Mouse (Mus musculus): ENCODE measurements around the gene Tex9. TPM values are rescaled to one million over a fixed set of nuclear protein-coding genes. Genes with fewer than 3 reads are reported as not detected.

The Tex9 gene
- polyA plus RNA-seq, 1 experiment from 2014 or later, result 32.6 TPM

DNA sequence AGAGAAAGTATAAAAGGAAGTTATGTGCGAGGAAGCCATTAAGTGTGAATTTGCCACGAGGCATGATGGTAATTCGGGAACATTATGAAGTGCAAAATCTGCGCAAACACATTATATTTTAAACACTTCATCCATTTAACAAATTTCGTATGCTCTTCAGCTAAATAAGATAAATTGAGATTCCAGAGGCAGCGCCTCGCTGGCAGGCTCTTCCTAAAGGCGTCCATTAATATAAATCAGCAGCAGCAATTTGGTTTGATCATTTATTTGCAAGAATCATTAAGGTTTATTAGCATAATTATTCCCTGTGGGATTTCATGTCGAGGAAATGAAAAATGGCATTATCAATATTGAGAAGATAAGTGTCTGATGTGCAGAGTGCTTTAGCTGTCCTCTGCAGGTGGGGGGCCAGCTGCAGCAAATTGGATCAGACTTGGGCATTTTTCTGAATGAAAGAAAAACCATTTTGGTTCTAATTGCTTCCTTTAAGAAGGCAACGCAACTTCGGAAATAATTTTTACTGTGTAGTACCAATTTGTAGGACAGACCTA lies 66.6 kb downstream of the Tex9 start:
- Histone ChIP-seq H3K9ac (no peak overlapping the region), H3K27ac (no peak overlapping the region), H3K36me3 (replicated peaks) (no peaks in the 10 kb centered on the region), H3K9me3 (no peaks in the 10 kb centered on the region), H3K4me2 (no peak overlapping the region), H3K4me3 (no peak overlapping the region), H3K4me1 (peaks cover 24% of the 10 kb centered on the region), H3K27me3 (replicated peaks) (no peaks in the 10 kb centered on the region)
- WGBS, result 60% methylated on average over 11 of the region's 11 CpGs
- ATAC-seq (replicated peaks), result peak; percentile 43; the same call in 1 of the 2 replicates

DNA sequence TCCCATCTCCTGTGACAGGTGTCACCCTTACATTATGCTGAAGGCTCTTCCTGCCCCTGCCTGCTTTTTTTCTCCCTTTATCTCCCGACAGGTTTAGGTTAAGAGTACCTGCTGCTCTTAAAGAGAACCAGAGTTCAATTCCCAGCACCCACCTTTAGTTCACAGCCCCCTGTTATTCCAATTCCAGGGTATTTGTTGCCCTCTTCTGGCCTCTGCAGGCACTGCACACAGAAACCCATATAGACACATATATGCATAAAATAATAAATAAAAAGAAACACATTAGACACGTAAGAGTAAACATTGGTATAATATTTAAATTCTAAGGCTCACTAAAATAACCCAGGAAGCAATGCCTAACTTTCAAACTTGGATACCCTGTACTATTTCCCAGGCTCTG lies 69.3 kb downstream of the Tex9 start:
- Histone ChIP-seq H3K9me3 (no peaks in the 10 kb centered on the region), H3K4me2 (no peak overlapping the region), H3K4me1 (peaks cover 24% of the 10 kb centered on the region), H3K27me3 (replicated peaks) (no peaks in the 10 kb centered on the region), H3K4me3 (no peak overlapping the region), H3K36me3 (replicated peaks) (no peaks in the 10 kb centered on the region), H3K27ac (no peak overlapping the region), H3K9ac (no peak overlapping the region)
- no peak for ATAC-seq (replicated peaks)
- WGBS, result 92% methylated on average over 2 of the region's 2 CpGs

DNA sequence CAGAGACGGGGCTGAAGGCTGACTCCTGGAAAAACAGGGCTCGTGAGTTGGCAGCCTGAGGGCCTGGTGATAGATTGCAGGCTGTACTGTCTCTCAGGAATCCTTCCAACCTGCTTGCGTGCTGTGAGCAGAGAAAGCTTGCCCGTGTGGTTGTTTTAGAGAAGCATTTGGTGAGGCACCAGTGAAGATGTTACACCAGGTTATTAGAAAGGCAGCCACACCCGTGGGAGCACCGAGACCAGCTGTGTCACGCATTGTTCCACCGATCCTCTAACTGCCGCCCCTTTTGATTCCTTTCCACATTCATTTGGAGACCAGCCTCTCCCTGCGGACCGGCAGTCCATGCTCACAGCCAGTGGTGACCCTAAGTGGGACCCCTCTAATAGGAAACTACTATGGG lies 69.7 kb downstream of the Tex9 start:
- Histone ChIP-seq H3K4me1 (peaks cover 24% of the 10 kb centered on the region), H3K4me3 (no peak overlapping the region), H3K27me3 (replicated peaks) (no peaks in the 10 kb centered on the region), H3K4me2 (no peak overlapping the region), H3K27ac (peak overlapping the region; percentile 46; the same call in 1 of the 2 replicates), H3K36me3 (replicated peaks) (no peaks in the 10 kb centered on the region), H3K9me3 (no peaks in the 10 kb centered on the region), H3K9ac (no peak overlapping the region)
- no peak for ATAC-seq (replicated peaks)
- 39% methylated on average over 11 of the region's 11 CpGs for WGBS

DNA sequence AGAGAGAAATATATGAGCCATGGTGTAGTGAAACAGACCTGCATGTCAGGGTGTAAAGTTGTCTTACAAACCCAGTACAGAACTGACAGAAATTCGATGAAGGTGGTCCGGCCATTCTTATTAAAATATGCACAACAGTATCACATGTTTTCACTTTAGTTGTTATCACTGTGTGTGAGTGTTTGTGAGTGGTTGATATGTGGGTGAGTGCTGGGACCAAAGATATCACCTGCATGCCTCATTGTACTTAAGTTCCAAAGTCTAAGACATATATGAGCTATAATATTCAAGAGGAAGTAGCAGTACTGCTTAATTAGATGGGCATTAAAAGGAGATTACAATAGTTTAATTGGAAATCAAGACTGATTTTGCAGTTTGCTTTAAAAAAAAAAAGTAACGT lies 71.5 kb downstream of the Tex9 start:
- Histone ChIP-seq H3K36me3 (replicated peaks) (no peaks in the 10 kb centered on the region), H3K9ac (no peak overlapping the region), H3K4me2 (no peak overlapping the region), H3K4me1 (peaks cover 21% of the 10 kb centered on the region), H3K27ac (no peak overlapping the region), H3K4me3 (no peak overlapping the region), H3K27me3 (replicated peaks) (no peaks in the 10 kb centered on the region), H3K9me3 (no peaks in the 10 kb centered on the region)
- 84% methylated on average over 3 of the region's 3 CpGs for WGBS
- ATAC-seq (replicated peaks), result no peak

DNA sequence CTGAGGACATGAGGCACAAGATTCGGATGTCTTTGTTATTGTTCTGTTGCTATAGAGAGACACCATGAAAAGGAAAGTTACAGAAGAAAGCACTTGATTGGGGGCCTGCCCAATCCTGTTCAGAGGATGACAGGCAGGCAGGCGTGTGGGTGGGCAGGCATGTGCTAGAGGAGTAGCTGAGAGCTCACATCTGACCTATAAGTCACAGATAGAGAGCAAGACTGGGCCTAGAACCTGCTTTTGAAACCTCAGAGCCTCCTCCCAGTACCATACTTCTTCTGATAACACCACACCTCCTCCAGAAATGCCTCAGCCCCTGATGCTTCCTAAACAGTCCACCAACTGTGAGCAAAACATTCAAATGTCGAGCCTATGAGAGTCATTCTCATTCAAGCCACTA lies 73.6 kb downstream of the Tex9 start:
- H3K4me3 ChIP-seq, result no peak overlapping the region
- H3K9ac ChIP-seq, result no peak overlapping the region
- H3K27ac ChIP-seq, result no peak overlapping the region
- H3K4me1 ChIP-seq, result peaks cover 19% of the 10 kb centered on the region
- no peaks in the 10 kb centered on the region for H3K36me3 ChIP-seq (replicated peaks)
- H3K4me2 ChIP-seq, result no peak overlapping the region
- 83% methylated on average over 3 of the region's 3 CpGs for WGBS
- ATAC-seq (replicated peaks), result no peak
- no peaks in the 10 kb centered on the region for H3K27me3 ChIP-seq (replicated peaks)
- H3K9me3 ChIP-seq, result no peaks in the 10 kb centered on the region

DNA sequence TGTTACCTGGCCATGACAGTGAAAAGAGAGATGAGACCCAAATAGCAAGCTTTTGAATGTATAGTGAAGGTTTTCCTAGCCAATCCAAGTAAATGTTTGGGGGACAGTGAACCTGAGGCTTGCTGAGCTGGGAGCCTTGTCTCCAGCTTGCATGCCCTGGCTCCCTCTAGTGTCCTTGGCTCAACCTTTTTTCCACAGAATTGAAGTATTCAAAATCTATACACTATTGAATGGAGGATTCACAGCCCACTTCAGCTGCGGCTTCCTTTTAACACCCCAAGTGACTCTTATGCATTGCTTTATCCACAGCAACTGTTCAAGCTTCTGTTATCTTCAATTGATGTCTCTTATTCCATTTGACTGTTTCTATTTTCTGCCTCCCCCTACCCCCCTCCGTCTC lies 80.3 kb downstream of the Tex9 start:
- H3K4me2 ChIP-seq, result no peak overlapping the region
- no peak overlapping the region for H3K9ac ChIP-seq
- H3K4me1 ChIP-seq, result peaks cover 14% of the 10 kb centered on the region
- no peaks in the 10 kb centered on the region for H3K36me3 ChIP-seq (replicated peaks)
- H3K27ac ChIP-seq, result no peak overlapping the region
- H3K4me3 ChIP-seq, result no peak overlapping the region
- ATAC-seq (replicated peaks), result no peak
- WGBS, result 80% methylated on average over 2 of the region's 2 CpGs
- H3K27me3 ChIP-seq (replicated peaks), result no peaks in the 10 kb centered on the region
- H3K9me3 ChIP-seq, result no peaks in the 10 kb centered on the region

DNA sequence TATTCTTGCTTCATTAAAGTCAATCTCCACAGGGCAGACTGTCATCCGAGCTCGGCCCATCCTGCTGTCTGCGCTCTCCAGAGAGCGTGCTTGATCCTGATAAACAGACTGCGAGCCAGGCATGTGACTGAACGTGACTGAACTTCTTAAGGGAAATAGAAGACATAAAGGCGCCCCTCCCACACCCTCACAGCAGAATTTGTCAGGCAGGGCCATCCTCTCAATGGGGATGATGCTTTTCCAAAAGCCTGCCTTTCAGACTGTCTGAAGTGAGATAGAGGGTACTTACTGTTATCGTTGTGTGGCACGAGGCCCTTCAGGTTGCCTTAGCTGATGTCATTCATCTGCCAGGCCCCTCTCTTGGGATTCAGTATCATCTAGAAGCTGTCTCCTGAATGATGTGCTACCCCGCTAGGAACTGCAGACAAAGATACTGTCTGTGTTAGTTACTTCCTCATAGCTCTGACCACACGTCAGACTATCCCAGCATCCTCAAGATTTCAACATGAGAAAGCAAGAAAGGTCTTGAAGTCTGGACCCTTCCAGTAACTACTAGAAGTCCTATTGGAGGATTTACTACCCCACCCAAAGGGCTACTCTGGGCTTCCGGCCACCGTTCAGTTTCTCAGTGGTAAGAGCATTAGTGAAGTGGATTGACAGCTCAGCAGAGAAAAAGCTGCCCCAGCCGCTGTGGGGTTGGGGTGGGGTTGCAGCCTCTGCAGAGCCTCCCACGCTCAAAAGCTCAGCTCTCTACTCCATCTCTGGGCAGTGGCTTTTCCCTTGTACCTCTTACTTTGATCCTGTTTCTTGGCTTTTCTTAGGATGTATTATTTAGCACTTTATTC lies 82.4 kb downstream of the Tex9 start:
- 0 out of 2 replicates have a peak, but pooled peaks have one; percentile 36 for ATAC-seq (replicated peaks)
- Histone ChIP-seq H3K9me3 (no peaks in the 10 kb centered on the region), H3K27me3 (replicated peaks) (no peaks in the 10 kb centered on the region), H3K27ac (0 out of 2 replicates have a peak overlapping the region, but pooled peaks have one; percentile 28), H3K4me1 (peaks cover 14% of the 10 kb centered on the region), H3K9ac (0 out of 2 replicates have a peak overlapping the region, but pooled peaks have one; percentile 0), H3K4me3 (no peak overlapping the region), H3K36me3 (replicated peaks) (no peaks in the 10 kb centered on the region), H3K4me2 (peak overlapping the region; percentile 6; the same call in 1 of the 2 replicates)
- 23% methylated on average over 15 of the region's 15 CpGs for WGBS

DNA sequence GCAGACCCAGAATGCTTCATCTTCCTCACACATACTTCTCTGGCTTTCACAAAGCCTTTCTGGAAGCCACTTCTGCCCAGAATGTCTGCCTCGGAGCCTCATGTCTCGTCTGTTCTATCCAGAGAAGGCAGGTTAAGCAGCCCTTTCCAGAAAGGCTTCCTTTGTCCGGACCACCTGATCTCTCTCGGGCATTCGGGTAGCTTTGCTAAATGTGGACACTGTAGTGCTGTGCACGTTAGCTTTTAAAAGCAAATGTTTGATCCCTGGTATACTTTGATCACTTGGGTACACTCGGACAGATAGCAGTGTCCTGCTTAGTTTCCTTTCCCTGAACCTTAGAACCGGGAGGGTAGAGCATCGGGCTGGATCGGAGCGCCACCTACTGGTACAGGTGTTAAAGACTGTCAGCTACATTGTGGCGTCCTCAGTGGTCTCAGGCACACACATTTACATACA lies 83.9 kb downstream of the Tex9 start:
- Histone ChIP-seq H3K27ac (no peak overlapping the region), H3K4me3 (peak overlapping the region; percentile 31)

DNA sequence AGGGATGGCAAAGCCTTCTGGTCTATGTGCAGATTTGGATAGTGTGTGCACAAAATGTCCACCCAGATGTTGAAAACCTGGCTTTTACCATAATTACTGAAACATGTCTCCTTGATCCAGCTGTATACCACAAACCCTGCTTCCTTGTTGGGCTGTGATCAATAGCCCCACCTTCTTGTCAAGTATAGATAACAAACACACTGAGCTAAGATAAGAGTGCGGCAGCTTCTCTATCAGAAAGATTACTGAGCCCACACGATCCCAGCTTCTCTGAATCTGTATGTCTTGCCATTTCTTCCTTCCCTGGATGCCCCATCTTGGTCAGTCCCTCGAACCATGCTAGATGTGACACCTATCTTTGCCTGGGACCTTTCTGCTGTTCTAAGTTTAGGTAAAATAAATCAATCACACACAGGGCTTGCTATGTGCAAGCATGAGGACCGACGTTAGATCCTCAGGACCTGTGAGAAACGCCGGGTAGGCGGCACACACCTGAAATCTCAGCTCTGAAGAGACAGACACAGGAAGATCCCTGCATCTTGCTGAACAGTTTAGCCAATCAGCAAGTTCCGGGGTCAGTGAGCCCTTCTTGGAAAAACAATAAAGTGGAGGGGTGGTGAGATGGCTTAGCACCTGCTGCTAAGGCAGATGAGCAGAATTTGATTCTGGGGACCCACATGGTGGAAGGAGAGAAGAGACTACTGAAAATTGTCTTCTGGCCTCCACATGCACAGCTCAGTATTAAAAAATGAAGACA lies 86.0 kb downstream of the Tex9 start:
- 91% methylated on average over 9 of the region's 9 CpGs for WGBS
- no peak for ATAC-seq (replicated peaks)

More for the DNA sequence above, 83.9 kb downstream of the Tex9 start:
- Histone ChIP-seq H3K4me2 (peak overlapping the region; percentile 51), H3K9me3 (no peaks in the 10 kb centered on the region), H3K9ac (no peak overlapping the region), H3K4me1 (peaks cover 18% of the 10 kb centered on the region), H3K27me3 (replicated peaks) (no peaks in the 10 kb centered on the region), H3K36me3 (replicated peaks) (no peaks in the 10 kb centered on the region)
- peak; percentile 85 for ATAC-seq (replicated peaks)
- 8% methylated on average over 12 of the region's 12 CpGs for WGBS

DNA sequence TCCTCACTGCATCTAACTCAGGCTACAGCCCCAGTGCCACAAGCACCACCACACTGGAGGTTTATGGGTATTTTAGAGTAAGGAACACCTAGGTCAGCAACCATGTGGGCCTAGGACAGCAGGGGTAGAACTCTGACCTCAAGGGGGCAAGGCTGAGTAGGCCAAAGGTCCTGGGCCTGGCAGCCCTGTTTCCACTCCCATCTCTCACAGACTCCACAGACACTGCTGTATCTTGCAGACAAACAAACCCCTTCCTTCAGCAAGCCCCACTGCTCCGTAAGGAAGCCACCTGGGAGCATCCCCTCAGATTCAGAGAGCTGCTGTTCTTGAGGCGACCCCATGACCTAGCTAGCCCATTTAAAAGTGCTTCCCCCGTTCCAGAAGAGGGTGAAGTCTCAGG lies 87.1 kb downstream of the Tex9 start:
- H3K36me3 ChIP-seq (replicated peaks), result no peaks in the 10 kb centered on the region
- no peak for ATAC-seq (replicated peaks)
- no peaks in the 10 kb centered on the region for H3K9me3 ChIP-seq
- WGBS, result 78% methylated on average over 3 of the region's 3 CpGs
- H3K27ac ChIP-seq, result no peak overlapping the region
- H3K9ac ChIP-seq, result no peak overlapping the region
- H3K27me3 ChIP-seq (replicated peaks), result no peaks in the 10 kb centered on the region
- H3K4me3 ChIP-seq, result no peak overlapping the region
- H3K4me2 ChIP-seq, result no peak overlapping the region
- H3K4me1 ChIP-seq, result peaks cover 18% of the 10 kb centered on the region

More for the DNA sequence above, 86.0 kb downstream of the Tex9 start:
- no peak overlapping the region for H3K9ac ChIP-seq
- no peak overlapping the region for H3K4me3 ChIP-seq
- peaks cover 18% of the 10 kb centered on the region for H3K4me1 ChIP-seq
- H3K36me3 ChIP-seq (replicated peaks), result no peaks in the 10 kb centered on the region
- no peaks in the 10 kb centered on the region for H3K27me3 ChIP-seq (replicated peaks)
- no peak overlapping the region for H3K4me2 ChIP-seq
- H3K27ac ChIP-seq, result no peak overlapping the region
- H3K9me3 ChIP-seq, result no peaks in the 10 kb centered on the region

DNA sequence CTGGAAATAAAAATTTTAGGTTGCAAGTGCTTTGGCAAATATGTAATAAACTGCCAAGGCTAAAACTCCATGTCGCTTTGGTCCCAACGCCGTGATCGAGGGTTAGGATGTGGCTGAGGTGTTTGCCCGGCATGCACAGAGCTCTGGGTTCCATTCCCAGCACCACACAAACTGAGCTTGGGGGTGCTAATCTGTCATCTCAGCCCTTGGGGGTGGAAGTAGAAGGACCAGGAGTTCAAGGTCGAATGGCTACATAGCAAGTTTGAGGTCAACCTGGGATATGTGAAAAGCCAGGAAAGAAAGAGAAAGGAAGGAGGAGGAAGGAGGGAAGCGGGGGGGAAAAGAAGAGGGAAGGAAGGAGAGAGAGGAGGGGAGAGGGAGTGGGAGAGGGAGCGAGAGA lies 87.6 kb downstream of the Tex9 start:
- Histone ChIP-seq H3K27ac (no peak overlapping the region), H3K4me3 (no peak overlapping the region), H3K36me3 (replicated peaks) (no peaks in the 10 kb centered on the region), H3K27me3 (replicated peaks) (no peaks in the 10 kb centered on the region), H3K9ac (no peak overlapping the region), H3K9me3 (no peaks in the 10 kb centered on the region), H3K4me1 (peaks cover 16% of the 10 kb centered on the region), H3K4me2 (no peak overlapping the region)
- 87% methylated on average over 8 of the region's 8 CpGs for WGBS
- no peak for ATAC-seq (replicated peaks)

DNA sequence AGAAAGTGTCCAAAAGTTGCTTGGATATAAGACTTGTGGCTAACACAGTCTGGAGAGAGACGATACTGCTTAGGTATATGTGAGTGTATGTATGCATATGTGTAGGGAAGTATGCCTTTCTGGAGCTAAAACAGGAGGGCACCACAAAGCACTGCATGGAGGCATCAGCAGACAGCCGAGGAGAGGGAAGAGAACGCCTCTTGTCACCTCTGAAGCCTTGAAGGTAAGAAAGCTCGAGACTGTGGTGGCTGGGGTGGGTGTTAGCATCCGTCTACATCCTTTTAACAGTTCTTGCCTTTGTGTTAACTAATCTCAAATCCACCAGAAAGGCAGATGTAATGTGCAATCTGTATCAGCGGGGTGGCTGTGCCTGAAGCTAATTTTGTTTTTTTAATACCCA lies 88.6 kb downstream of the Tex9 start:
- H3K4me2 ChIP-seq, result no peak overlapping the region
- H3K4me3 ChIP-seq, result no peak overlapping the region
- whole genome bisulfite sequencing, result 55% methylated on average over 6 of the region's 6 CpGs
- no peak overlapping the region for H3K27ac ChIP-seq
- no peak for ATAC-seq (replicated peaks)
- H3K9ac ChIP-seq, result no peak overlapping the region
- H3K4me1 ChIP-seq, result peaks cover 8% of the 10 kb centered on the region; the same call in 1 of the 2 replicates
- no peaks in the 10 kb centered on the region for H3K36me3 ChIP-seq (replicated peaks)
- no peaks in the 10 kb centered on the region for H3K9me3 ChIP-seq
- H3K27me3 ChIP-seq (replicated peaks), result no peaks in the 10 kb centered on the region

All from midbrain, embryonic 15.5 days (tissue).